Mouse (Mus musculus): ENCODE data around the gene Nrxn3. TPM values are rescaled to one million over a fixed set of nuclear protein-coding genes. Genes with fewer than 3 reads are reported as not detected.

The Nrxn3 gene
- polyA plus RNA-seq, 1 experiment from 2014 or later: 2.2 TPM

DNA sequence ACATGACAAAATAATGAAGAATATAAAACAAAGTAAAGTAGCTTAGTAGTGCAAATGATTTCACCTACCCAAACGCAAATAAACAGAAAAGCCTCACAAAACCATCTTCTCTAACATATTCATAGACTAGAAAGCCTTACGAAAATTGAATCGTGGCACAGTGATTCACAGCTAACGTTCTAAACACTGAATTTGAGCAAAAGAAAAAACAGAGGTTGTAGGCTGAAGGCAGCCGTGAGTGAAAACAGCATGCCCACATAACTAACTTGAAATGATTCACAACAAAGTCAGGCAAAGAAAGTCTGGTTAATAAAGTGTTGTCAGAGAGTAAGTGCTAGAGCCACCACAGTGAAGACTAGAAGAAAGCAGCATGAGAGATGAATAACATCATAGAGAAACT is 610.8 kb downstream of the Nrxn3 start:
- no peak overlapping the region for H3K9ac ChIP-seq
- H3K4me2 ChIP-seq: no peak overlapping the region
- no peaks in the 10 kb centered on the region for H3K36me3 ChIP-seq
- H3K4me1 ChIP-seq (replicated peaks): no peaks in the 10 kb centered on the region
- H3K9me3 ChIP-seq (replicated peaks): no peaks in the 10 kb centered on the region
- H3K27me3 ChIP-seq (replicated peaks): no peaks in the 10 kb centered on the region
- WGBS: 79% methylated on average over 5 of the region's 5 CpGs
- ATAC-seq (ENCODE audit: insufficient number of reproducible peaks, low FRiP score): no peak
- H3K4me3 ChIP-seq: no peak overlapping the region
- no peak overlapping the region for H3K27ac ChIP-seq (ENCODE audit: poor library complexity, severe bottlenecking)

DNA sequence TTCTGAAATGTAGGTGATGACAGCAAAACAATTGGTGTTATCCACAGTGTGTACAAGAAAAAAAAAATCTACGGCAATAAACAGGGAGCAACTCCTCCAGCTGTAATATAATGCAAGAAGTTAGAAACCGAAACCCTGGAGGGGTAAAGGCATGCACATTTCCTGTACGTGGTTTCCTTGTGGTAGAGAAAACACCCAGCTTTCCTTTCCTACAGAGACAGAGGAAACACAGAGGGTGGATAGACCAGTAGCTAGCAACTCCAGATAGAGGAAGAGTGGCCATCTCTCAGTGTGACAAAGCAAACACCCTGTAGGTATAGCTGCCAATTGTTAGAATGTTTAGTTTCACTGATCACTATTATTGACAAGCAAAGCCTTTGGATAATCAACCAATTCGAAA is 642.2 kb downstream of the Nrxn3 start:
- Histone ChIP-seq H3K4me3 (no peak overlapping the region), H3K9me3 (replicated peaks) (no peaks in the 10 kb centered on the region), H3K27ac (ENCODE audit: poor library complexity, severe bottlenecking) (no peak overlapping the region), H3K36me3 (no peaks in the 10 kb centered on the region), H3K4me2 (no peak overlapping the region), H3K4me1 (replicated peaks) (no peaks in the 10 kb centered on the region), H3K27me3 (replicated peaks) (no peaks in the 10 kb centered on the region), H3K9ac (no peak overlapping the region)
- WGBS: 50% methylated on average over 4 of the region's 4 CpGs
- ATAC-seq (ENCODE audit: insufficient number of reproducible peaks, low FRiP score): no peak

DNA sequence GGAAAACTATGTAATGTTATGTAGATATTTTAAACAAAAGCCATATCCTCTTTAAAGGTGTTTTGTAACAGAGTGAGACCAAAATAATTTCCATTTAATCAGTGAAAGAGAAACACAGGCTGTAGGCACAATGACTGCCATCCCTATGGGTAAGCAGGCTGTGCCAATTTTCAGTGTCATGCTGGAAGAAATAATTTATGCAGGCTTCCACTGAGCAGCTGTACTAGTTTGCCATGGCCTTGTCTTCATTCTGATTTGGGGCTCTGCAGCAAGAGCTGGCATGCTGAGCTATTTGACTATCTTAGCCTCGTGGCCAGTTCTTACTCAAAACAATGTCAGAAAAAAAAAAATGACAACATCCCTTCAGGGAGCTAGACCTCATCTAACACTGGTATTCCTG is 647.3 kb downstream of the Nrxn3 start:
- Histone ChIP-seq H3K4me3 (no peak overlapping the region), H3K36me3 (no peaks in the 10 kb centered on the region), H3K4me1 (replicated peaks) (no peaks in the 10 kb centered on the region), H3K27me3 (replicated peaks) (no peaks in the 10 kb centered on the region), H3K4me2 (no peak overlapping the region), H3K9ac (no peak overlapping the region), H3K9me3 (replicated peaks) (no peaks in the 10 kb centered on the region), H3K27ac (ENCODE audit: poor library complexity, severe bottlenecking) (no peak overlapping the region)
- no peak for ATAC-seq (ENCODE audit: insufficient number of reproducible peaks, low FRiP score)
- 63% methylated on average over 1 of the region's 1 CpGs for WGBS

DNA sequence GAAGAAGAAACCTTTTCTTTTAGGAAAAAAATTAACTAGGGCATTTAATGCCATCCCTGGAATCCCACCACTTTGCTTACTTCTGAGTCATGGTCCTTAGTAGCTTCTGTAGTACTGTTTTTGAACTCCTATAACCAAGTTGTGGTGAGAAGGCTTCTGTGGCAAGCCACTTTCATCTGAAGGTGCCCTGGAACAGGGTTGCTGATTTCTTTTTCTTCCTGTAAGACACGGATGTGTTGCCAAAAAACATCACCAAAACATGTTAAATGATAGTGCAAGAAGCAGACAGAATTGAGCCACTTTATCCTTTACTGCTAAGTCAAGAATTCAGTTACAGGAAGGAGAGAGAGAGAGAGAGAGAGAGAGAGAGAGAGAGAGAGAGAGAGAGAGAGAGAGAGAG is 653.9 kb downstream of the Nrxn3 start:
- Histone ChIP-seq H3K4me1 (replicated peaks) (peaks cover 6% of the 10 kb centered on the region; the same call in 1 of the 2 replicates), H3K4me3 (no peak overlapping the region), H3K27ac (ENCODE audit: poor library complexity, severe bottlenecking) (no peak overlapping the region), H3K36me3 (no peaks in the 10 kb centered on the region), H3K9ac (no peak overlapping the region), H3K4me2 (no peak overlapping the region), H3K9me3 (replicated peaks) (no peaks in the 10 kb centered on the region), H3K27me3 (replicated peaks) (no peaks in the 10 kb centered on the region)
- ATAC-seq (ENCODE audit: insufficient number of reproducible peaks, low FRiP score): no peak
- WGBS: 70% methylated on average over 1 of the region's 1 CpGs

DNA sequence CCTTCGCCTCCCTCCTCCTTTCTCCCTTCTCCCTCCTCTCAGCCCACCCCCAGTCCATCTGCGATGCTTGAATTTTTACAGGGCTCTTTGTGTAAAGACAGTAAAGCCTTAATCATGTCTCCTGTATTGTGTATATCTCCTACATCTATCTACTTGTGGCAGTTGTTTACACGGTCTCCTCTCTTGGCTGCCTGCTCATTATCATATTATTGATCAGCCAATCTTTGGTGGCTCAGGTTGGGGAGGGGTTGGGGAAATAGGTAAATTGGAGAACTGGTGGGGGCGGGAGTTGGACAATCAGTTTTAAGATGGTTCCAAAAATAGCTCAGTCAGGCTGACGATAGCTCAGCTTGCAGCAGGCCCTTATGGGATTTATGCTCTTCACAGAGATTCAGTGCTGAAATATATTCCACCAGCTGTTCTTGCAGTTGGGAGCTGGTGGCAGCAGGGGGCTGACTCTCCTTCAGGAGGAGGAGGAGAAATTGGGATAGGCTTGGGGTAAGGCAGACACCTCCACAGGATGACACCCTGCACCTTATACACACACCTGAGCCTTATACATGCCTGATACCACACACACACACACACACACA is 654.5 kb downstream of the Nrxn3 start:
- Histone ChIP-seq H3K36me3 (no peaks in the 10 kb centered on the region), H3K9ac (no peak overlapping the region), H3K27me3 (replicated peaks) (no peaks in the 10 kb centered on the region), H3K4me2 (no peak overlapping the region), H3K4me1 (replicated peaks) (peaks cover 6% of the 10 kb centered on the region; the same call in 1 of the 2 replicates), H3K4me3 (no peak overlapping the region), H3K27ac (ENCODE audit: poor library complexity, severe bottlenecking) (no peak overlapping the region), H3K9me3 (replicated peaks) (no peaks in the 10 kb centered on the region)
- no peak for ATAC-seq (ENCODE audit: insufficient number of reproducible peaks, low FRiP score)
- WGBS: 48% methylated on average over 5 of the region's 5 CpGs

DNA sequence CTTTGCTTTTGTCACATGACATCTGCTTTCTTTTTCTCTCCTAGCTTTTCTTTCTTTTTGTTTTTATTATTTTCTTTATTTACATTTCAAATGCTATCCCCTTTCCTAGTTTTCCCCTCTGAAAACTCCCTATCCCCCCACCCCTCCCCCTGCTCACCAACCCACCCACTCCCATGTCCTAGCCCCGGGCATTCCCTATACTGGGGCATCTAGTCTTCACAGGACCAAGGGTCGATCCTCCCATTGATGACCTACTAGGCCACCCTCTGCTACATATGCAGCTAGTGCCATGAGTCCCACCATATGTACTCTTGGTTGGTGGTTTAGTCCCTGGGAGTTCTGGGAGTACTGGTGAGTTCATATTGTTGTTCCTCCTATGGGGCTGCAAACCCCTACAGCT is 655.0 kb downstream of the Nrxn3 start:
- no peaks in the 10 kb centered on the region for H3K27me3 ChIP-seq (replicated peaks)
- no peak for ATAC-seq (ENCODE audit: insufficient number of reproducible peaks, low FRiP score)
- no peaks in the 10 kb centered on the region for H3K9me3 ChIP-seq (replicated peaks)
- 79% methylated on average over 2 of the region's 2 CpGs for WGBS
- H3K4me3 ChIP-seq: no peak overlapping the region
- no peaks in the 10 kb centered on the region for H3K36me3 ChIP-seq
- peaks cover 6% of the 10 kb centered on the region; the same call in 1 of the 2 replicates for H3K4me1 ChIP-seq (replicated peaks)
- no peak overlapping the region for H3K4me2 ChIP-seq
- no peak overlapping the region for H3K9ac ChIP-seq
- H3K27ac ChIP-seq (ENCODE audit: poor library complexity, severe bottlenecking): no peak overlapping the region

DNA sequence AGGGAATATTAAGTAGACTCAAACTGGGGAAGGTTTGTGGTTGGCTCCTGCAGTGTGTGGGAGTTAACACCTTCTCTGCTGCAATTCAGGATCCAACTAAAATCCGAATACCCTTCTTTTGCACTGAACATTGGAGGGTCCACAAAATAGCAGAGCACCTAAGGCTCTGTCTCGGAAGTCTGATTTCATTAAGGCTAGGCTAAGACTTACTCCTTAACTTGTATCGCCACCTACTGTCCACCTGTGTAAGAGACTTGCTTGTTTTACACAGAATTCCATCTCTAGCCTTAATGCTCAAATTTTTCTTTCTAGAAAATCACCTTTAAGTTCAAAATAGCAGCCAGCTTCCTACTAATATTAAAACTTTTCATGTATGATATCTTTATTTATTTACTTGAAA is 660.6 kb downstream of the Nrxn3 start:
- Histone ChIP-seq H3K36me3 (no peaks in the 10 kb centered on the region), H3K9me3 (replicated peaks) (no peaks in the 10 kb centered on the region), H3K4me3 (no peak overlapping the region), H3K4me1 (replicated peaks) (no peaks in the 10 kb centered on the region), H3K27ac (ENCODE audit: poor library complexity, severe bottlenecking) (no peak overlapping the region), H3K4me2 (no peak overlapping the region), H3K9ac (no peak overlapping the region), H3K27me3 (replicated peaks) (no peaks in the 10 kb centered on the region)
- 16% methylated on average over 3 of the region's 3 CpGs for WGBS
- no peak for ATAC-seq (ENCODE audit: insufficient number of reproducible peaks, low FRiP score)

DNA sequence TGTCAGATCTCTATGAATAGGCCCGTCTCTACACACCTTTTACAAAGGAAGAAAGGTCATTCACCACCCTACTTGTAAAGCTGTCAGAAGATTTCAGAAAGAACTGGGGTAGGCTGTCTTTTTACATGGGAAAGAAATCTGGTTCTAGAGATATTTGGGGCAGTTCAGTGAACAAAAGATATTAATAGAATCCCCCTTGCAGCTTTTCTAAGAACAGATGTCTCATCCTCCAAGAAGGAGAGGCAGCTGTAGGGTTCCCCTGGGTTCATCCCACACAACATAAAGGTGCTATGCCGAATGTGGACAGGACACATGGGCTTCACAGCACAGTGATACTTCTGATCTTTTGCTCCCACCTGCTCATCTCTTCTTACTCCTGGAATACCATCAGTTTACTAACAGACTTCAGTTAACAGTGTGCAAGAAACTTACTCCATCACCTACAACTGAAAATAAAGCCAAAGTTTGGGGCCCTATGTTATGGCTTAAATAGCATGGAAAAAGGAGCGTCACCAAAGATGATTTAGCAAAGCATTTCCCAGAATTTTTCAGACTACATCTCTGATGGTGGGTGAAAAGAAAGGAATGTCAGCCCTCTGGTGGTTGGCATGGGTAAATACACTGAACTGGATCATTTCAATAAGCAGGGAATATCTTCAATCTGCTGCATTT is 672.6 kb downstream of the Nrxn3 start:
- ATAC-seq (ENCODE audit: insufficient number of reproducible peaks, low FRiP score): no peak
- H3K27ac ChIP-seq (ENCODE audit: poor library complexity, severe bottlenecking): no peak overlapping the region
- no peaks in the 10 kb centered on the region for H3K27me3 ChIP-seq (replicated peaks)
- no peak overlapping the region for H3K4me3 ChIP-seq
- H3K4me2 ChIP-seq: no peak overlapping the region
- no peaks in the 10 kb centered on the region for H3K36me3 ChIP-seq
- 60% methylated on average over 3 of the region's 3 CpGs for WGBS
- H3K9me3 ChIP-seq (replicated peaks): no peaks in the 10 kb centered on the region
- no peak overlapping the region for H3K9ac ChIP-seq
- no peaks in the 10 kb centered on the region for H3K4me1 ChIP-seq (replicated peaks)

DNA sequence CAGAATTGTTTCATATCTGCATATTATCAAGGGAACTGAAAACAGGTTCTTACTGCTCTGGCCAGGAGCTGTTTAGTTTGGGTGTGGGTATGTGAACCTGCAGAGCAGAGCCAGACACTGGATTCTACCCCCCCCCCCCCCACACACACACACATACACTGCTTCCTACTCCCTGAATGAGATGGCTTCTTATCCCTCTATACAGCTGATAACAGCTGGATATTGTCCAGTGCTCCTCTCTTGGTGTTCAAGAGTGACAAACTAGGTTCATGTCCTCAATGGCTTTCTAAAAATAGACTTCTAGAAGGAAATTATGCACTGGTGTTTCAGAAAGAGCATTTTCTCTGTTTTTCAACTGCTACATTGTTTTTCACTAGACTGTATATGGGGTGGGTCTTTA is 713.8 kb downstream of the Nrxn3 start:
- no peak overlapping the region for H3K4me3 ChIP-seq
- H3K4me1 ChIP-seq (replicated peaks): peaks cover 7% of the 10 kb centered on the region
- H3K27ac ChIP-seq (ENCODE audit: poor library complexity, severe bottlenecking): no peak overlapping the region
- ATAC-seq (ENCODE audit: insufficient number of reproducible peaks, low FRiP score): peak; percentile 77; the same call in 1 of the 2 replicates
- no peaks in the 10 kb centered on the region for H3K36me3 ChIP-seq
- no peaks in the 10 kb centered on the region for H3K9me3 ChIP-seq (replicated peaks)
- no peak overlapping the region for H3K9ac ChIP-seq
- H3K27me3 ChIP-seq (replicated peaks): no peaks in the 10 kb centered on the region
- no peak overlapping the region for H3K4me2 ChIP-seq

DNA sequence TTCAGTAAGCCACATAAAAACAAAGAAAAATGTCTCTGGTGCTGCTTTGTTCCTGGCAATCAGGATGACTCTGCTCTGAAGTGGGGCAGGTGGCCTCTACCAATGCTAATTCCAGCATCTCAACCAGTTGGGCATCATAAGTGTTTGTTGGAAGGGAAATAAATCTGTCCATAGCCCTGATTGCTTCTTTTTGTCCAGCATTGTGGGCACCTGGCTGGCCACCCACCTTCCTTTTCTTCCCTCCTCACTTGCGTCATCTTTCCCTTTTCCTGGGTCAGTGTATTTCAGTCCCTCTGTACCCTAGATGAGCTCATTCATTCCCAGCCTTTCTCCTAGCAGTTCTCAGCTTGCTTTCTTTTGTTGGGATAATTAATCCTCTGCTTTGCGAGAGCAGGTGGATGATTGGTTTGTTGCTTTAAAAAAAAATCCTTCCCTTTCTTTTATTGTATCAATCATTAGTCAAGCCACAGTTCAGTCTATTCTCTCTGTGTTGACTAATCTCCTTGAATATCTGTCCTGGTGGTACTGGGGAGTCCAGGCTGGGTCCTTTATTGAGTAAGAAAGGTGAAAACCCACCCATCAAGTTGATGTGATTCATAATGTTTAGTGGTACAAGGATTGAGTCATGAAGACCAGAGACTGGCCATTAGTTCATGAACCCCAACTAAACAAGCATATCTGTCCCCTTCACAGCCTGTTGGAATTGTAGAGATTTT is 719.8 kb downstream of the Nrxn3 start:
- Histone ChIP-seq H3K4me2 (no peak overlapping the region), H3K36me3 (no peaks in the 10 kb centered on the region), H3K27ac (ENCODE audit: poor library complexity, severe bottlenecking) (no peak overlapping the region), H3K9ac (no peak overlapping the region), H3K4me1 (replicated peaks) (peaks cover 3% of the 10 kb centered on the region), H3K4me3 (no peak overlapping the region), H3K27me3 (replicated peaks) (no peaks in the 10 kb centered on the region), H3K9me3 (replicated peaks) (no peaks in the 10 kb centered on the region)
- 73% methylated on average over 2 of the region's 2 CpGs for WGBS
- no peak for ATAC-seq (ENCODE audit: insufficient number of reproducible peaks, low FRiP score)

DNA sequence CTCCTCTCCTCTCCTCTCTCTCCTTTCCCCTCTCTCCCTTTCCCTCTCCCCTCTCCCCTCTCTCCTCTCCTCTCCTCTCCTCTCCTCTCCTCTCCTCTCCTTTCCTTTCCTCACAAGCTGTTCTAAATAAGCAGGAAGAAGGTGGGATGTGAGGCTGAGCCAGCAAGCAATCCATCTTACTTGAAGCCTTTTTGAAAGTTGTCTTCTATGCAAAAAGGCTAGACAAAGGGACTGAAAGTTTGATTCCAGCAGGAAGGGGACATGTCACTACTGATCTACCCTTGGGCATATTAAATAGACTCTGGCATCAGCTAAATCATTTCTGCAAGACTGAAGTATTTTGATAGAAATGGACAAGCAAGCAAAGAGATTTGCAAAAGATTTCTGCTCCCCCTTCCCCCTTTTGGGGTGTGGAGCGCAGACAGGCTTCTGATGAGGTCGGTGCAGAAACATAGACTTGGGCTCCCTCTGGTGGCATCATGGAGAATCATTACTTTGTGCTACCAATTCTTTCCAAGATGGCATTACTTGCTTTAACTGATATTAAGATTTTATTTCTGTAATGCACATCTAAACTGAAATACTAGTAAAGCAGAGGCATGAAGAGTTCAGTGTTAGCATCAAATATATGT is 728.1 kb downstream of the Nrxn3 start:
- no peaks in the 10 kb centered on the region for H3K36me3 ChIP-seq
- WGBS: 4% methylated on average over 2 of the region's 2 CpGs
- no peak overlapping the region for H3K27ac ChIP-seq (ENCODE audit: poor library complexity, severe bottlenecking)
- H3K4me1 ChIP-seq (replicated peaks): no peaks in the 10 kb centered on the region
- no peak overlapping the region for H3K4me2 ChIP-seq
- no peak for ATAC-seq (ENCODE audit: insufficient number of reproducible peaks, low FRiP score)
- H3K9ac ChIP-seq: no peak overlapping the region
- H3K9me3 ChIP-seq (replicated peaks): no peaks in the 10 kb centered on the region
- no peaks in the 10 kb centered on the region for H3K27me3 ChIP-seq (replicated peaks)
- no peak overlapping the region for H3K4me3 ChIP-seq
